Mouse (Mus musculus) heart, postnatal 10 days (tissue): Measurements from ENCODE around the gene Myrip. TPM values are rescaled to one million over a fixed set of nuclear protein-coding genes. Genes with fewer than 3 reads are reported as not detected.

ENCODE experiments used
- DNase-seq, 2 experiments: peaks; one replicate each; pipeline ENCODE4 v3.0.0; 2021
- intact Hi-C: fragments of 180-260 bp; cut with DNase I; formaldehyde crosslinking; loops from one replicate; pipeline ENCODE4 v1.15.1; 2025
- total RNA-seq, 2 experiments: library from RNA; stranded (reverse); gene quantifications; 2 replicates each; pipeline ENCODE4 v1.2.3; 2021

Gene Myrip
- total RNA-seq, 2 experiments from 2014 or later = 2.3 to 3.8 TPM

DNA sequence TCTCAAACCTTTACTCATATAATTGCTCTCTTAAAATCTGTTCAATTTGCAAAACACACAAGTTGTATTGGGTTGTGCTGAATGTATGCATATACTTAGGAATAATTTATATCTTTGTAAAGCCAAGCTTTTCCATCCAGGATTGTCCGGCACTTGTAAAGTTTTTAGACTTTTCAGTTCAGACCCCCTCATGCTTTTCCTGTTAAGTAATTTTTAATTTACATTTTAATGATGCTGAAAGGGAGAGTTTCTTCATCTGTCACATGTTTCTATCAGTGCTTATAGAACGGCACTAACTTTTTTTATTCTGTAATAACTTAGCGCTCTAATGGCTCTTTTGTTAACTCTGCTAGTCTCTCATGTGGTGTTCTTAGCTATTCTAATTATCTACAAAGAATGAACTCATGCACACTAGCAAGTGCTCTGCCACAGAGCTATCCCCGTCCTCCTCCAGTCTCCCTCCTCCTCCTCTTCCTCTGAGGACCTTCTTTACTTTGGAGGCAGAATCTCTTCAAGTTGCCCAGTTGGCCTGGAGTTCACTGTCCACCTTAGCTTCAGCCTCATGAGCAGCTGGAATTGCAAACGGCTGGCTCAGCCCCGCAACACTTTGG lies 136.1 kb downstream of the Myrip start:
- intact Hi-C loops = no loop called here
- DNase-seq = no peak

DNA sequence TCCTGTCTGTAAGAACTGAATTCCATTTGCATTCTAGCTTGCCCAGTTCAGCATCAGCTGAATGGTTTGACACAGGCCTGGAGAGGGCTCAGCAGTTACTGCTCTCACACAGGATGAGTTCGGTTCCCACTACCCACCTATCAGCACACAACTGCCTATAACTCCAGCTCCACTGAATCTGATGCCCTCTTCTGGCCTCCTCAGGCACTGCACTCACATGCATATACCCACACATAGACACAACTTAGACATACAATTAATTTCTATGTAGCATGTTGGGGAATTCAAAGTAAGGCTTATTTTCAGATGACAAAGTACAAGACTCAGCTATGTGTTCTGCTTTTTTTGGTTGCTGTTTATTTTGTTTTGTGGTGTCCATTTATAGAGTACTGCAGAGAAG lies 137.0 kb downstream of the Myrip start:
- DNase-seq = no peak
- intact Hi-C loops = no loop called here

DNA sequence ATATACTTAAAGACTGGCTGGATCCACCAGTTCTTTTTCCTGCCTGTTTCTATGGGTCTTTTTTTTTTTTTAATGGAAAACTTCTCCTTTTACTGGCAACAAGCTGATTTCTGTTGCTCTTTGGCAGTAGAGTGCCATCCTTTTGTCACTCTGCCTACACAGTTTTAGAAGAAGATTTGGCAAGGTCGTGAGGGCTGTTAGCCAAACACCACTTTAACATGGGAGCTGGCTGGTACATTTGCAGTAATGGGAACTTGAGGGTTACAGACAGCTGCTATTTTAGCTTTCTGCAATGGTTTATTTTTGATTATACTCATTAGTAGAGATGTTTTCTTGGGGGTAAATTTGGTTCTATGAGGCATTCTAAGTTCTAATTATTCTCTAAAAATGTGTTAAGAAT lies 137.5 kb downstream of the Myrip start:
- intact Hi-C loops = no loop called here
- peak; percentile 31 to 47 for DNase-seq

DNA sequence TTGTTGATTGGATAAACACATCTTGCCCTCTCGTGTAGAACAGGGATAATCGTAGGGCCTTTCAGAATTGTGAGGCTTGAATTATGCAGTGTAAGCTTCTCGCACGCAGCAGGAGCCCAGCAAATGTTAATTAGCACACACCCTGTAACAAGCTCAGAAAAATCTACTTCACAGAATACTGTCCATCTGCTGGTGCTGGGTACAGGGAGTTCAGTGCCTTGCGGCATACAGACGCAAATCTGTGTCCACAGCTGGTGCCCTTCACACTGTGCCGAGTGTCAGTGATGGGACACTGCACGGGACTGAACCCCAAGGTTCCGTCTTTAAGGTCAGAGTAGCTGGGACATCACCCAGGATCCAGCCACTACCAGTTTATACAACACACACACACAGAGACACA lies 143.3 kb downstream of the Myrip start:
- intact Hi-C loops = no loop called here
- no peak for DNase-seq

DNA sequence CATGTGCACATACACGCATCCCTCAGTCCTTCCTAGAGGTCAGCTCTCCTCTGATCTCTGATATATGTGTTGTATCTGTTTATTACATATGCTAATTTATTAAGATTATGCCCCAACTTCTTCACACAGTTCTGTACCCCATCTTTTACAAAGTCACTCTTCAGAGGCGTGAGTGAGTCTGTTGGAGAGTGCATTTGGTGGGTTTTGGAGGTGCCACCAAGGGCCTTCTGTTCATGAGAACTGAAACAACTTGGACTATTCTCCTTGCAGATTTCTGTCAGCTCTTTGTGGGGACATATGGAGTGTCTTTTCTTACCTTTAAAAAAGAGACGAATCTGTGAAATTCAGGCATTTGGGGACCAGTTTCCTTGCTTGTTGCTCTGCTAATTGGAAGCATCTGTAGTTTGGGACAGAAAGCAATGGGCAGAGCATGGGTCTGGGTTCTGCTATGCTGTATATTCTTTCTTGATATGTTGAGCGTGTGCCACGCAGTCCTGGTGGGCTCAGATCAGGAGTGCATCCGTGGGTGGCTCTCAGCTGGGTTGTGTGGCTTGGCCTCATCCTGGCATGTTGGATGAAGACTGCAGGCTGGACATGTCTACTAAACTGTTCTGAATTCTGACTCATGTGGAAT lies 148.5 kb downstream of the Myrip start:
- DNase-seq = no peak
- intact Hi-C loops = no loop called here

DNA sequence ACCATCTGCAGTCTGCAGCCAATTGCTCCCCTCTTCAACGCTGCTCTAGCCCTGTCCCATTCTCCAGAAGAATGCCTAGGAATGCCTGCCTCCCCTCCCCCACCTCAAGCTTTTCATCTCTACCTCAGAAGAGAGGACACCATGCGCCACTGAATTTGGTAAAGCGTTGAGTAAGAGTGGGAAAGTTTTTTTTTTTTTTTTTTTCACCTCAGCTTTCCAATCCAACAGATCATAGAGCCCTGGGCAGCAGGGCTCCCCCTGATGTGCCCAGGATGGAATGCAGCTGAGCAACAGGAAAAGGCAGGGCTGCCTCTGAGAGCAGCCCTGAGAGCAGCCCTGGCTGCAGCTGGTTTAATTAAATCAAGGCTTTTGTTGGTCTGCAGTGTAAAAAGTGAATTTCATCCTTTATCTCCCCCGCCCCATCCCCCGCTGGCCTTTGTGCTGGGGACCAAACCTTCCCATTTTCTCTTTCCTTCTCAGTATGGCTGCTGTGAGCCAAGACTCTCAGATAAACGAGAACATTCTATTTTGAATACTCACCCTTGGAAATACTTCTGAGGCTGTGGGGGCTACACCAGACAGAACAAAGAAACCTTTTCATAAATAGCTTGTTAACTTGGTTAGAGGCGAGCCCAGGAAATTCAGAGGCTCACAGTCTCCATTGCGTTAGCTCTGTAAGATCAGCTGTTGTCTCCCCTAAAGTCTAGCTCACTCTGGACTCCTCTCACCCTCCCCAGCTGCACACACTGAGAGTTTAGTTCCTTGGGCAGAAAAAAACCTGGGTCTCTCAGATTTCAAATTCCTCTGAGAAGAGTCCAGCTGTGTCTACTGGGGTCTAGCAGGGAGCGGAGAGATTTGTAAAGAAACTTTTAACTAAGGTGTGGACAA lies 154.7 kb downstream of the Myrip start:
- intact Hi-C loops = no loop called here

DNA sequence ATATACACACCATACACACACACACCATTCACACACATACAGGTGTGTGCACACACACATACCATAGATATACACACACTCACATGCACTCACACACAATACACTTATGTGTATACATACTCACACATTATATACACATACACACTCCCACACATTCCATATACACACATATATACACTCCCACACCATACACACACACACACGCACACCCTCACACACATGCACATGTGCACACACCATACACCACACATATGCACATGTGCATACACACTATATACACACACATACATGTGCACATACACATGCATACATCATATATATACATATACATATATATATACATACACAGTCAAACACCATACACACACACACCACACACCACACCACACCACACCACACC lies 169.1 kb downstream of the Myrip start:
- no peak for DNase-seq
- intact Hi-C loops = no loop called here

More for the DNA sequence above, 154.7 kb downstream of the Myrip start:
- peak; percentile 60 to 61 for DNase-seq

DNA sequence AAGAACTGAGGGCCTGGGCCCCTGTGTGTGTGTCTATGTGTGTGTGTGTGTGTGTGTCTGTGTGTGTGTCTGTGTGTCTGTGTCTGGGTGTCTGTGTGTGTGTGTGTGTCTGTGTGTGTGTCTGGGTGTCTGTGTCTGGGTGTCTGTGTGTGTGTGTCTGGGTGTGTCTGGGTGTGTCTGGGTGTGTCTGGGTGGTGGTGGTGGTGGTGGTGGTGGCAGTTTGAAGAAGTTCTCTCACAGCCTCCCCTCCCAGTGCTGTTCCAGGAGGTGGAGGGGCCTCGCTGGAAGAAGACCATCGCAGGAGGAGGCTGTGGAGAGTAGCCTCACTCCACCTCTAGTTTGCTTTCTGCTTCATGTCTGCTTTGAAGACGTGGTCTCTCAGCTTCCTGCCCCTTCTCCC lies 180.3 kb downstream of the Myrip start:
- intact Hi-C loops = no loop called here
- no peak for DNase-seq

DNA sequence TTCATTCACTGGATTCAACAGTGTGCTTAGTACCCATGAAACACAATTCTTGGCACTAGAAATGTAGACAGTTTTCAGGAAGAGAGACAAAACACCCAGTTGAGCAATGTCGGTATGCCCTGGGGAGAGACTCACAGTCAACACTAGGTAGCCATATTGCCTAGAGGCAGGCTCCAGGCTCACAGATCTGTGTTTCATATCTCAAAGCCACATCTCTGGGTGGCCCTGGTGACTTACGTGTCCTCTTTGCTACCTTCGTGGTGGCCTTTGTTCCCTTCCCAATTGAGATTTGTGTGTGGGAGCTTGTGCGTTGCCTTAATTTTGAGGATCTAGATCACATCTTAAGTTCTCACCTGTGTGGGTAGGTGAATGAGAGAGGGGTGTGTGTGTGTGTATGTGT lies 181.1 kb downstream of the Myrip start:
- DNase-seq = no peak
- intact Hi-C loops = no loop called here

DNA sequence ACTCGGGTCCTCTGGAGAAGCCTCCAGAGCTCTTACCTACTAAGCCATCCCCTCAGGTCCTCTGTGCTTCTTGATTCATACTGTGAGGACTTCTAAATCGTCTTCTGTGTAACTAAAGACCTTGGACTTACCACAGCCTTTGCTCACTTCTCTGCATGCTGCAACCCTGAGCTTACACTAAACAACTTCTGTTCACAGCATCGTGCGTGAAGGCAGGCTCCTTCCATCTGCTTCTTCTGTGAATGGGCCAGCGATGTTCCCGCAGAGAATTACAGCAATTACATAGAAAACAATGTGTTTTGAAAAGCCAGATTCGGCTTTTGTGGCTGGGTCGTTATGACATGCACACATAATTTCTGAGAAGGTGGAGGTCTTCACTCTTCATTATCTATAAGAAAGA lies 181.8 kb downstream of the Myrip start:
- DNase-seq = no peak
- intact Hi-C loops = no loop called here

DNA sequence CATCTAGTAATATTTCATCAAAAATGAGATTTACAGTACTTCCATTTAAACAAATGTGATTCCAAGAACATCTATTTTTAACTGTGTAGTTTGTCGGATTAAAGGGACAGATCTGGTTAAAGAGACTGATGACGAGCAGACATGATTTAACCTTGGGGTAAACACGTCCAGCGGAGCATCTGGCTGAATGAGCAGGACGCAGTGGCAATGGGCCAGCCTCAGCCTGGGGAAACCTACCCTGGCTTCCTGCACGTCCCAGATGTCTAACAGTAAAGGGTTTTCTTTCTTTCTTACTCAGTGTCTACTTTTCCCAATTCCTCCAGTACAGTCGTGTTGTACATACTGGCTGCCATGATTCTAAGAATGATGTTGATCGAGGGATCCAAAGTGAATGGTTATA lies 185.8 kb downstream of the Myrip start:
- DNase-seq = peak in 1 of 2 experiments; percentile 29
- intact Hi-C loops = no loop called here

DNA sequence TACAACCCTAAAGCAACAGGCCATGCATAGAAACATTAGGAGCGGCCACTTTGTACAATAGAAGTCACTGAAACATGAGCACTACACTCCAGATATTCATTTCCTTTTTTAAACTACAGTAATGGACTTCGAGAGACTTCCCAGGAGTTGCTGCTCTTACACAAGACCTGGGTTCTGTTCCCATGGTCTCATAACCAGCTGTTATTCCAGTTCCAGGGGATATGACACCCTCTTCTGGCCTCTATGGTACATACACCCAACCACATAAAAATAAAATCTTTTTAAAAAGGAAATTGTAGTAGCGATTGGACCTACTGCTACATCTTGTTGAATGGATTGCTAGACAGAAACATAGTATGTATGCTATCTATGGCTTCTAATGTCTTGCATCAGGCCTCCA lies 190.2 kb downstream of the Myrip start:
- intact Hi-C loops = loop anchor here (10.0 kb wide), 1 partner anchor 357 kb away; no protein-coding TSS in a partner anchor
- DNase-seq = no peak

DNA sequence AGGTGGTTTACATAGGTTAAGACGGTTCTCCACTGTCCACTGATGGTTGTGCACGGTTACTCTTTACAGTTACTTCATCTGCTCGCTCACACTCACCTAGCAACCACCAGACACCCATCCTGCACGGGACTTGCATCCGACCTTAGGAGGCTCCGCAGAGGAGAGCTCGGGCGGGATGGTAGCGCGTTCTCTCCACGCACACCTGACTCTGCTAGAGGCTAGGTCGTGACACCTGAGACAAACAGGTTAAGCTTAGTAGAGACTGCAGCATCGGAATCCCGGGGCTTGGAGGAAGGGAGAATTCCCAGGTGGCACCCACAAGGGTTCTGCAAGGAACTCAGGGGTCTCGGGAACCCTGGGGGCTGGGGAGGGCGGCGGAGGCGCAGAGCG lies 190.7 kb downstream of the Myrip start, which contains the start of gene Eif1b:
Gene Eif1b (plus strand): TSS at position 223 of the 390 bp plus-strand sequence.
- DNase-seq = no peak
- intact Hi-C loops = loop anchor here (10.0 kb wide), 1 partner anchor 357 kb away; no protein-coding TSS in a partner anchor

DNA sequence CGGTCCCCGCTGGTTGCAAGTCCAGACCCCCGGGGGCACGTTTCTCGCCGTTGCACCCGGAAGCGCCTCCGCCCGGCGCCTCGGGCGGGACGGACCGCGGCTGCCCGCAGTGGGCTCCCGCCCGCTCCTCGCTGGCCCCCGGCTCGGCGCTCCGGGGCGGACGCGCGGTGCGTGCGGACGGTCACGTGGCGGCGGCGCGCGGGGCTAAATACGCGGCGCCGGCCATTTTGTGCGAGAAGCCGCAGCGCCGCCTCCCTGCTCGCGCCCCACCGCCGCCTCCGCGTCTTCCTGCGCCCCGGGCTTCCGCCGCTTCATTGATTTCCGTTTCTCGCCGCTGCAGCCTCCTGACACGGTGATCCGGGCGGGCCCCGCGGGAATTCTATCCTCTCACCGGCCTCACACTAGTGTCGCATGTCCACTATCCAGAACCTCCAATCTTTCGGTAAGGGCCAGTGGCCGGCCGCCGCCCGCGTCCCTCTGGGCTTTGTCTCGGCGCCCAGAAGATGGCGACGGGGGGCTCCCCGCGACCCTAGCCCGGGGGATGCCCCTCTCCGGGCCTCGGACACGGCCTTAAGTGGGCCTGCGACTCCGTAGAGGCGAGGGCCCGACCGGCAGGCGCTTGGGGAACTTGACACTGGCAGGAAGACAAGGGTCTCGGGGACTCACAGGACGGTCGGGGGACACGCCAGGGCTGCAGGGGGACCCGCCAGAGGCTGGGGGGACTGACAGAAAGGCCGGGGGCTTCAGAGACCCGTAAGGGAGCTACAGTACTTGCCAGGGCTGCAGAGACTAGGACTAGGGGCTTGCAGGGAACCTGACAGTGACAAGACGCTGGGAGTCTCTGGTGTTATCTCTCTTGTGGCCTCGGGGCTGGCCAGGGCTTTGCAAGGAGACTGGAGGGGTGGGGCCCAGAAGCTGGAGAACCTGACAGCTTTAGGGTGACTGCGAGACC lies 191.4 kb downstream of the Myrip start:
- intact Hi-C loops = loop anchor here (10.0 kb wide), 1 partner anchor 358 kb away; no protein-coding TSS in a partner anchor
- DNase-seq = peak; percentile 85 to 87

DNA sequence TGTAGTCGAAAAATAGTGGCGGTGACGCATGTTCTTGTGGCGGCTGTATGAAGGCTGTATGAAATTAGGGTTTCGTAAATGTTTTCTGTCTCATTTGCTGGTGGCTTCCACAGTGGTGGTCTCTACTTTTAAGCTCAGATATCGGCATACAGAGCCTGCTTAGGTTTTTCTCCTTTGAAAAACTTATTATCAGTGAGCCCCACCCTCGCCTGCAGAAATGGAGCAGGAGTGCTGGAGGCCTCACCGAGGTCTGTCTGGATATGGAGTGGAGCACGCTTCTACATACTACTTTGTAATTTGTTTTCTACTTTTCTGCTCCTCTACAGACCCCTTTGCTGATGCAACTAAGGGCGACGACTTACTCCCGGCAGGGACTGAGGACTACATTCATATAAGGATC lies 192.5 kb downstream of the Myrip start:
- no peak for DNase-seq
- intact Hi-C loops = loop anchor here (10.0 kb wide), 1 partner anchor 359 kb away; no protein-coding TSS in a partner anchor

DNA sequence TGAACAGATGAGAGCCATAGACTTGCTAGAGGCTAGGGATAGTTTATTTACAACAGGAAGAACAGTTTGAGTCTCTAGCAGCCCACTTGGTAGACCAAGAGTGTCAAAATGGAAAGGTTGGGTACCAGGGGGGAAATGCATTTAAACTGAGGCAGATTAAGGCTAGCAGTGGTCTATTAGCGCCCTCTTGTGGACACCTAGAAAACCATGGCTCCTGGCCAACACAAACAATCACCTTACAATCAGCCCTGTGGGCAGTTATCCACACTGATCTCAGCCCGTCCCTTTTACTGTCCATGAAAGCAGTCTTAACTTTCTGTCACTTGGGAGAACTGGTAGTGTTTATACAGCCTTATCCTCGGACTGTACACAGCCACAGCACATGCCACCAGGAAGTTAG lies 195.4 kb downstream of the Myrip start:
- intact Hi-C loops = loop anchor here (1.0 to 10.0 kb wide), 2 partner anchors 62 to 362 kb away; no protein-coding TSS in a partner anchor
- peak; percentile 75 to 85 for DNase-seq

DNA sequence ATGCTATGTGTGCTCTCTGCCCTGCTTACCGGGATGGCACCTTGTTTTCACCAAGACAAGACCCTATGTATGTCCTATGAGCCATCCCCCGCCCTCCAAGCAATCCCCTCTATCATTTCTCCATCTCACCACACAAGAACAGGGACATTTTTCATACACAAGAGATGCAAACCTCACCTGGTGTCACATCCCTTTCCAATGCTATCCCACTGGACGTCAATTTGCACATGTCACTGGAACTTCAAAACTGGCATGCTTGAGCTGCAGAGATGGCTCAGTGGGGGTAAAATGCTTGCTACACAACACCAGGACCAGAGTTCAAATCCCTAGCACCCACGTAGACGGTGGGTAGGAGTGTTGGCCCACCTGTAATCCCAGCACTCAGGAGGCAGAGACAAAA lies 196.7 kb downstream of the Myrip start:
- no peak for DNase-seq
- intact Hi-C loops = loop anchor here (10.0 kb wide), 1 partner anchor 363 kb away; no protein-coding TSS in a partner anchor

DNA sequence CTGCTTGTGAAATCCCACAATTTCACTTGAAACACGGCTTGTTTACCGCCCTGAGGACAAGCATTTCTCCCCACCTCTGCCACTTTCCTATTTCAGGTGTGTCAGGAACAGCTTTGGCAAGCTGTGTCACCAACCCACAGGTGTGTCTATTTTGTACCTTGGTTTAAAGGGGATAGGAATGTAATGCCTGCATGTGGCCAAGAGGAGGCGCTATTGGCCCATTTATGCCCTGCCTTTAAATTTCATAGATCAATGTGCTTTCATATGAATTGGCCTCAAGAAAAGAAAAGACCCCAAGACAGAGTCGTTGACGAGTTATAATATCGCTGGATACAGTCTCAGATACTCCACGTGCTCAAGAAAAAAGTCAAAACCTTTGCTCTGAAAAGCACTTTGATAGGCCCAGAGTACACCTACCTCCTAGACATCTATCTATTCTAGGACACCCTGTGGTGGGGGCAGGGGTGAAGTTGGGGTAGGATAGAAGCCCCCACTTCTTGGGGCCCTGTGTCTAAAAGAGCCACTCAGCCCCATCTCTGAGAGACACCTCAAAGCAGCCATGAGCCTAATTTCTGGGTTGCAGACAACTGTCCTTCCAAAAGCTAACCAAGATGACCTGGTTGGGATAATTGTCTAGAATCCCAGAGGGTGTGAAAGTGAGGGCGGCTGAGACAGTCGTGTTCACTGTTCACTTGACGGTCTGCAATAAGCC lies 200.0 kb downstream of the Myrip start:
- DNase-seq = no peak
- intact Hi-C loops = loop anchor here (10.0 kb wide), 1 partner anchor 873 kb away; no protein-coding TSS in a partner anchor

DNA sequence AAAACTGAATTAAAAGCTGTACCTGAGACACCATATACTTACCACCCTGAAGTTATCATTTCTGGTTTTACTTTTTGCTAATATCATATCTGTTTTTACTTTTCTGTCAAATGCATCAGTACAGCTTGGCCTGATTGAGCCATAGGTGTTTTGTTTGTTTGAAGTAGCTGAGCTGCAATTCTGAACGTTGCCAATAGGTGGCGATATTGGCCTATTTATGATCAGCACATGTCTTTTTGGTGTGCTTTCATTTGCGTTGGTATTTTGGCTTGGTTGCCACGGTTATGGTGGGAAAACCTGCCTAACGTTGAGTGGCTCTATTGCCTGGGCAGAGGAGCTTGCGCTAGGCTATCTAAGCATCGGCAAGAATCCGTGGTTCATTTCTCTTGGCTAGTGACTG lies 200.7 kb downstream of the Myrip start:
- DNase-seq = peak; percentile 68 to 86
- intact Hi-C loops = loop anchor here (1.0 to 10.0 kb wide), 3 partner anchors 68 to 873 kb away; no protein-coding TSS in a partner anchor
